Mouse (Mus musculus) layer of hippocampus, adult 9-10 months (tissue): ENCODE measurements around the gene Atxn2l.
A peak's percentile ranks its signal among the peaks of the same experiment; 100 is the strongest.

Experiments used
- DNase-seq: peaks from one replicate; pipeline ENCODE4 v3.0.0; 2022; ENCODE audit warnings: low spot score

Gene Atxn2l

GRCm38 (mm10) chr7:126503273-126503878 is at the start of gene Atxn2l:
Atxn2l (minus strand) TSS chr7:126503437.
- peak; percentile 91 for DNase-seq

GRCm38 (mm10) chr7:126545631-126546030 is 42.4 kb upstream of the Atxn2l start:
- no peak for DNase-seq

GRCm38 (mm10) chr7:126541661-126542060 is 38.4 kb upstream of the Atxn2l start:
- no peak for DNase-seq

- no peak for DNase-seq
Observed at GRCm38 (mm10) chr7:126537820-126538585, 34.8 kb upstream of the Atxn2l start.

- no peak for DNase-seq
Observed at GRCm38 (mm10) chr7:126536466-126536865, 33.2 kb upstream of the Atxn2l start.

DNA sequence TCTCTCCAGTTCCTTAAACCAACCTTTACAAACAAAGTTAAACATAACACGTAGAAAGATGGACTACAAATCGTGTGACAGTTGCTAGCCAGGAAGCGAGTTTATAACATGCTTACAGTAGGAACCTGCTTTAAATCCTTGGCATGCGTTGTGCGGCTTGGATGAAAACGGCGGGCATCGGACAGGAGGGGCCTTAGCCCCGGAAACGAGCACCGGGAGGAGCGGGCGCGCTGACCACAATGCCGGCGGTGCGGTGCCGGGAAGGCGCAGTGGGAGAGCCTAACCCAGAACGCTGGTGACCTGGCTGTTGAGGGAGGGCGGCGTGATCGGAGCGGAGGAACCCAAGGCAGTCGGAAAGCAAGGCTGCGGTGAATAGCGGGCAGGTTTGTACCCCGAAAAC is 32.5 kb upstream of the Atxn2l start:
- no peak for DNase-seq

- DNase-seq, result no peak
Observed at GRCm38 (mm10) chr7:126533434-126533833, 30.2 kb upstream of the Atxn2l start.

DNA sequence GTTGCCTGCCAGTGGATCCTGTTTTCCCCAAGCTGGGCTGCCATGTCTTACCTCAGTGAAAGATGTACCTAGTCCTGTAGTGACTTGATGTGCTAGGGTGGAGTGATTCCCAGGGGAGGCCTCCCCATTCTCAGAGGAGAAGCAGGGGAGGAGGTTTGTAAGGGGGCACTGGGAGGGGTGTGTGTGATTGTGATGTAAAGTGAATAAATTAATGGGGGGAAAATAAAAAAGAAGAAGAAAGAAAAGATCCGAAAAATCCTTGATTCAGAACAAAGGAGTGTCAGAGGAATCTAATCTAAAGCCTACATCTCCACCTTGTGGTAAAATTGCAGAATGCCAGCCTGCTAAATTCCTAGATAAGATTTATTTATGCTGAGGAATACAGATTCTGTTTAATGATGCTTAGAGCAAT is 24.9 kb upstream of the Atxn2l start:
- peak; percentile 67 for DNase-seq

GRCm38 (mm10) chr7:126523316-126523715 is 20.1 kb upstream of the Atxn2l start:
- DNase-seq, result no peak

DNA sequence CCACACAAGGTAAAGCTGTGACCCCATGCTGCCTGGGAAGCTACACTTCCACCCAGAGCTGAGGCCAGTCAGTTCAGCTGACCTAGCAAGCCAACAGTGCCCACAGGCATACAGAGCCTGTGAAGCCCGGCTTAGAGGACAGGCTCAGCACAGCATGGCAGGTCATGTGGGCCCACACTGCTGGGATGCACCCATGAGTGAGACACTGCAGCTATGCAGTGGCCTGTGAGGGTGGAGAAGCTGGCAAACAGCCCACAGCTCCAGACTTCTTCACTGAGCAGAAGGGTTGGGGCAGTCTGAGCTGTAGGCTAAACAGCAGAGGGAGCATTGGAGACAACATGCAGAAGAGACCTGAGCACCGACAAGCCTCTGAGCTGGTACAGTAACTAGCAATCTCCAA is 16.3 kb upstream of the Atxn2l start:
- DNase-seq, result no peak

- no peak for DNase-seq
Observed at GRCm38 (mm10) chr7:126518261-126518941, 15.2 kb upstream of the Atxn2l start.

- DNase-seq, result no peak
Observed at GRCm38 (mm10) chr7:126511287-126511686, 8.1 kb upstream of the Atxn2l start.

GRCm38 (mm10) chr7:126507126-126507778 is 4.0 kb upstream of the Atxn2l start:
- no peak for DNase-seq

DNA sequence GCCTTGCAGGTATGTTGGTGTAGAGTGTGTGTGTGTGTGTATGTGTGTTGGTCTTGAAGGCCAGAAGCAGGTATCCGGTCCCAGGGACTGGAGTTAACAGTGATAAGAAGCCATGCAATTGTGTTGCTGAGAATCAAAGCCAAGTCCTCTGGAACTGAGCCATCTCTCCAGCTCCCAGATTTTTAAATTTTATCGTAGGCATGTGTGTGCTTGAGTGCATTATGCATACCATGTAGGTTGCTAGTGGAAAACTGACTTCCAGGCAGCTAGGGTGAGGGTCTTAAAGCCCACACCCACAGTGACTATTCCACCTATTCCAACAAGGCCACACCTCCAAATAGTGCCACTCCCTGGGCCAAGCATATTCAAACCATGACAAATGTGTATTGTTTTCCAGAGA is 1.7 kb upstream of the Atxn2l start:
- DNase-seq, result peak; percentile 27

DNA sequence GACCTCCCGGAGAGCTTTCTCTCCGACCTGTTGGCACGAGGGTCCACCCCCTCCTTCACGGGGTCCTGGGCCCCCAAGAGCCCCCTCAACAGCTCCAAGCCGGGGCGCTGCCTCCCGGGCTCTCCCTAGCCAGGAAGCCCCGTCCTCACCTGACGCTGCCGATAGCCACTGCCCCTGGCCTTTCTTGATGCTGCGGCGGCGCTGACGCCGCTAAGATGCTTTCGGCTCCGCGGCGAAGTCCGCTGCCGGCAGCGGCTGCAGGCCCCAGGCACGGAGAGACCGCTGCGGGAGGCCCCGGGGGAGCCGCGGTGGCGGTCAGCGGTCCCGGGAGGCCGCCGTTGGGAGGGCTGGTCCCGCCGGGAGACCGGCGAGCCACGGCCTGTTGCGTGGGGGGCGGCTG is 486 bp downstream of the Atxn2l start:
- DNase-seq, result no peak

GRCm38 (mm10) chr7:126502023-126502741 is 1.1 kb downstream of the Atxn2l start:
- peak; percentile 86 for DNase-seq

GRCm38 (mm10) chr7:126501684-126502022 is 1.6 kb downstream of the Atxn2l start:
- no peak for DNase-seq

DNA sequence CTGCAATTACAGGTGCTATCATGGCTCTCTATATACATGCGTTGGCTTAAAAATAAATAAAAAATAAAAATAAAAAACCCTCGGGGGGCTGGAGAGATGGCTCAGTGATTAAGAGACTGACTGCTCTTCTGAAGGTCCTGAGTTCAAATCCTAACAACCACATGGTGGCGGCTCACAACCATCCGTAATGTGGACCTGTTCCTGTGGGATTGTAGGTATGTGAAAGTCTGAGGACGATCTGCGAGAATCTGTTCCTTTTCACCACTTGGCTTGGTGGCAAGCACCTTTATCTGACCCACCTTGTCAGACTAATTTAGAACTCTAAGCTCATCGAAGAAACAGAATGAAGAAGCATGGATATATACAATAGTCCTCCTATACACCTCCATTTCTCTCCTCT is 3.8 kb downstream of the Atxn2l start:
- no peak for DNase-seq

DNA sequence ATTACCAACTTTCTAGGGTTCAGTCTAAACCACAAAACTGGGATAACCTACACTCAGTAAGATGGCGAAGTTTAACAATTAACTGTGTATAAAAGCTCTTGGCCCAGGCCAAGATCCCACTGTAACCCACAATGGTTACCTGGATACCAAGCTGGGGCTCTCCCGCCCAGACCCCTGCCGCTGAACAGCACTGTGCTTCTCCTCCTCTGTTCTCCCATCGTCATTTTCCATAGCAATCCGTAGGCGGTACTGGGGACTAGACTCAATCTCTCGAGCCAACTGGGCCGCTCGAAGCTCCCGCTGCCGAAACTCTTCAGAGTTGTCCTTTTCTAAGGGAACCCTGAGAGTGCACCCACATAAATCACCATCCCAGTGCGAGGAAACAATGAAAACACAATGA is 5.3 kb downstream of the Atxn2l start:
- DNase-seq, result no peak

GRCm38 (mm10) chr7:126496475-126496874 is 6.8 kb downstream of the Atxn2l start:
- no peak for DNase-seq

DNA sequence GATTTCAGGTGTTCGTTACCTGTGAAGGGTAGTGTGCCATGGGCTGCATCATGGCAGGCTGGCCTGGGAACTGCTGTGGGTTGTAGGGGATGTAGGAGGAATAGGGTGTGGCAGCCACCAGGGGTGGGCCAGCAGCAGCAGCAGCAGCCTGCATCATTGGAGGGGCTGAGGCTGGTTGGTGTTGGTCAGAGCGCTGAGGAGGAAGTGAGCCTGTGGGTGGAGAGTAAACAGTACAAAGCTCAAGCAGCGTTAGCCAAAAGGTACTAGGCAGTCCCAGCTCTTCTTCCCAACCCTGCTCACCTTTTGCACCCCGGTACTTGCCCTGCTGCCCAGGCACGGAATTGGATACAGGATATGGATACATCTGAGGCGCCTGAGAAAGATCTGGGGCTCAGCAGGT is 9.1 kb downstream of the Atxn2l start:
- no peak for DNase-seq

GRCm38 (mm10) chr7:126491973-126492372 is 11.3 kb downstream of the Atxn2l start:
- no peak for DNase-seq
